Mouse (Mus musculus) gastrocnemius, postnatal 25 days (tissue): Measurements from ENCODE around the gene Plcl1. TPM values are rescaled to one million over a fixed set of nuclear protein-coding genes. Genes with fewer than 3 reads are reported as not detected.
"Not testable (repeated sequence)": the region's sequence is repeated elsewhere in the genome, so short reads cannot be mapped to it uniquely, and the experiment has no call there.

Source experiments
- DNase-seq: peaks from one replicate; pipeline ENCODE4 v3.0.0; 2022
- total RNA-seq, 2 experiments: library from RNA; stranded (reverse); gene quantifications; 1 replicate in 1 of 2; 2 replicates in 1 of 2; pipeline ENCODE4 v1.2.3; 2021

Plcl1 gene
- total RNA-seq, 2 experiments from 2014 or later: 3.1 to 3.9 TPM

GRCm38 (mm10) chr1:55438617-55439016, 32.9 kb downstream of the Plcl1 start:
- DNase-seq: no peak

GRCm38 (mm10) chr1:55445043-55445688, 39.4 kb downstream of the Plcl1 start:
- no peak for DNase-seq

- DNase-seq: no peak
Observed at GRCm38 (mm10) chr1:55445689-55446044, 39.9 kb downstream of the Plcl1 start.

- DNase-seq: no peak
Observed at GRCm38 (mm10) chr1:55446273-55446672, 40.6 kb downstream of the Plcl1 start.

- DNase-seq: no peak
Observed at GRCm38 (mm10) chr1:55446876-55447275, 41.2 kb downstream of the Plcl1 start.

- DNase-seq: no peak
Observed at GRCm38 (mm10) chr1:55447661-55448060, 41.9 kb downstream of the Plcl1 start.

- DNase-seq: no peak
Observed at GRCm38 (mm10) chr1:55448104-55448503, 42.4 kb downstream of the Plcl1 start.

GRCm38 (mm10) chr1:55449779-55450178, 44.1 kb downstream of the Plcl1 start:
- no peak for DNase-seq

GRCm38 (mm10) chr1:55454119-55454518, 48.4 kb downstream of the Plcl1 start:
- DNase-seq: no peak

- no peak for DNase-seq
Observed at GRCm38 (mm10) chr1:55462301-55462700, 56.6 kb downstream of the Plcl1 start.

- no peak for DNase-seq
Observed at GRCm38 (mm10) chr1:55473756-55474155, 68.0 kb downstream of the Plcl1 start.

- DNase-seq: no peak
Observed at GRCm38 (mm10) chr1:55474976-55475375, 69.3 kb downstream of the Plcl1 start.

GRCm38 (mm10) chr1:55487371-55487770, 81.7 kb downstream of the Plcl1 start:
- not testable (repeated sequence) for DNase-seq

GRCm38 (mm10) chr1:55488261-55488660, 82.5 kb downstream of the Plcl1 start:
- DNase-seq: no peak

GRCm38 (mm10) chr1:55489355-55489754, 83.6 kb downstream of the Plcl1 start:
- peak; percentile 13 for DNase-seq

- DNase-seq: no peak
Observed at GRCm38 (mm10) chr1:55499872-55500271, 94.2 kb downstream of the Plcl1 start.

GRCm38 (mm10) chr1:55500981-55501682, 95.4 kb downstream of the Plcl1 start:
- DNase-seq: no peak

- no peak for DNase-seq
Observed at GRCm38 (mm10) chr1:55505811-55506210, 100.1 kb downstream of the Plcl1 start.

GRCm38 (mm10) chr1:55507061-55507460, 101.3 kb downstream of the Plcl1 start:
- DNase-seq: no peak

- no peak for DNase-seq
Observed at GRCm38 (mm10) chr1:55509587-55509986, 103.9 kb downstream of the Plcl1 start.

- no peak for DNase-seq
Observed at GRCm38 (mm10) chr1:55512165-55512564, 106.4 kb downstream of the Plcl1 start.

- not testable (repeated sequence) for DNase-seq
Observed at GRCm38 (mm10) chr1:55512799-55513198, 107.1 kb downstream of the Plcl1 start.

- DNase-seq: no peak
Observed at GRCm38 (mm10) chr1:55517182-55517581, 111.5 kb downstream of the Plcl1 start.

- DNase-seq: no peak
Observed at GRCm38 (mm10) chr1:55523966-55524365, 118.2 kb downstream of the Plcl1 start.
